Mouse (Mus musculus) lung, embryonic 15.5 days (tissue): ENCODE results near the gene Chrm1. TPM values are rescaled to one million over a fixed set of nuclear protein-coding genes. Genes with fewer than 3 reads are reported as not detected.

ENCODE experiments used
- polyA plus RNA-seq: library from polyadenylated mRNA; unstranded; fragments of >200 nt; fragmentation: Nextera tagmentation; extraction: Ambion mirVana; gene quantifications from 2 replicates; pipeline ENCODE4 v1.2.1, GENCODE M21; 2015

Chrm1 gene
- polyA plus RNA-seq, 1 experiment from 2014 or later: 0.14 TPM

Other genes with a start within 250 kb of the Chrm1 start
- 0.09 and 0.24 TPM in 2 replicates for gene Slc22a8, start 72.5 kb upstream of the Chrm1 start, polyA plus RNA-seq
- gene Slc22a6, start 45.8 kb upstream of the Chrm1 start, polyA plus RNA-seq: 0.11 TPM in 2 replicates
- gene Slc3a2, start 59.6 kb downstream of the Chrm1 start, polyA plus RNA-seq: 87.1 and 89.7 TPM in 2 replicates
- 85.6 and 86.3 TPM in 2 replicates for gene Wdr74, start 72.0 kb downstream of the Chrm1 start, polyA plus RNA-seq
- 2.0 and 2.1 TPM in 2 replicates for gene 1700092M07Rik, start 76.9 kb downstream of the Chrm1 start, polyA plus RNA-seq
- gene Stx5a, start 77.6 kb downstream of the Chrm1 start, polyA plus RNA-seq: 142 and 153 TPM in 2 replicates
- 184 and 198 TPM in 2 replicates for gene Nxf1, start 93.3 kb downstream of the Chrm1 start, polyA plus RNA-seq
- gene Tmem223, start 107.2 kb downstream of the Chrm1 start, polyA plus RNA-seq: 181 and 197 TPM in 2 replicates
- gene Tmem179b, start 110.7 kb downstream of the Chrm1 start, polyA plus RNA-seq: 77.2 and 81.3 TPM in 2 replicates
- gene Taf6l, start 122.6 kb downstream of the Chrm1 start, polyA plus RNA-seq: 30.5 and 31.5 TPM in 2 replicates
- 147 and 159 TPM in 2 replicates for gene Polr2g, start 134.8 kb downstream of the Chrm1 start, polyA plus RNA-seq
- 5.7 and 6.4 TPM in 2 replicates for gene Zbtb3, start 138.8 kb downstream of the Chrm1 start, polyA plus RNA-seq
- gene Ttc9c, start 155.5 kb downstream of the Chrm1 start, polyA plus RNA-seq: 54.8 and 57.2 TPM in 2 replicates
- 5.7 and 5.8 TPM in 2 replicates for gene Hnrnpul2, start 156.2 kb downstream of the Chrm1 start, polyA plus RNA-seq
- not detected in 2 replicates for gene AC129217.1, start 166.0 kb downstream of the Chrm1 start, polyA plus RNA-seq
- 48.3 and 52.3 TPM in 2 replicates for gene Bscl2, start 173.7 kb downstream of the Chrm1 start, polyA plus RNA-seq
- gene Gng3, start 175.4 kb downstream of the Chrm1 start, polyA plus RNA-seq: 1.6 and 2.5 TPM in 2 replicates
- 1.1 TPM in 2 replicates for gene Lrrn4cl, start 187.0 kb downstream of the Chrm1 start, polyA plus RNA-seq
- 153 and 158 TPM in 2 replicates for gene Ubxn1, start 207.7 kb downstream of the Chrm1 start, polyA plus RNA-seq
- gene Uqcc3, start 217.1 kb downstream of the Chrm1 start, polyA plus RNA-seq: 58.5 and 60.2 TPM in 2 replicates
- 70.5 and 72.7 TPM in 2 replicates for gene Lbhd1, start 219.9 kb downstream of the Chrm1 start, polyA plus RNA-seq
- gene Gm49403, start 220.1 kb downstream of the Chrm1 start, polyA plus RNA-seq: not detected in 2 replicates
- gene 1810009A15Rik, start 225.1 kb downstream of the Chrm1 start, polyA plus RNA-seq: 81.5 and 93.7 TPM in 2 replicates
- gene Gm49416, start 225.1 kb downstream of the Chrm1 start, polyA plus RNA-seq: not detected in 2 replicates
- gene Ints5, start 229.2 kb downstream of the Chrm1 start, polyA plus RNA-seq: 45.8 and 50.1 TPM in 2 replicates
- gene Ganab, start 234.3 kb downstream of the Chrm1 start, polyA plus RNA-seq: 122 and 123 TPM in 2 replicates